Mouse (Mus musculus) B cell, adult 67 days (primary cell): ENCODE results near the gene Utrn. TPM values are rescaled to one million over a fixed set of nuclear protein-coding genes. Genes with fewer than 3 reads are reported as not detected.

Experiments
- total RNA-seq, 2 experiments: library from RNA; stranded (reverse); gene quantifications; 4 replicates each; pipeline ENCODE4 v1.2.4; 2023

Gene Utrn
- total RNA-seq = 10 to 100 TPM; 43.0 to 60.8 TPM

GRCm38 (mm10) chr10:12869029-12869671 lies at the start of gene Utrn:
Utrn (minus strand) TSS chr10:12869365.

Other genes with a start within 250 kb of the Utrn start
- 1 to 10 TPM; 4.2 to 7.1 TPM for gene Stx11, start 94.9 kb upstream of the Utrn start, total RNA-seq
- 1 to 10 TPM; 8.8 to 9.0 TPM for gene Sf3b5, start 136.0 kb upstream of the Utrn start, total RNA-seq
- gene Plagl1, start 191.1 kb upstream of the Utrn start, total RNA-seq = not detected